Mouse (Mus musculus): ENCODE measurements around the gene Chrna3. TPM values are rescaled to one million over a fixed set of nuclear protein-coding genes. Genes with fewer than 3 reads are reported as not detected.

Chrna3 gene
- total RNA-seq, 2 experiments from 2014 or later, result not detected

GRCm38 (mm10) chr9:55009692-55010091 lies 16.7 kb downstream of the Chrna3 start:
- intact Hi-C loops (cut with DNase I), result no loop called here
- DNase-seq (ENCODE audit: low spot score), result no peak

DNA sequence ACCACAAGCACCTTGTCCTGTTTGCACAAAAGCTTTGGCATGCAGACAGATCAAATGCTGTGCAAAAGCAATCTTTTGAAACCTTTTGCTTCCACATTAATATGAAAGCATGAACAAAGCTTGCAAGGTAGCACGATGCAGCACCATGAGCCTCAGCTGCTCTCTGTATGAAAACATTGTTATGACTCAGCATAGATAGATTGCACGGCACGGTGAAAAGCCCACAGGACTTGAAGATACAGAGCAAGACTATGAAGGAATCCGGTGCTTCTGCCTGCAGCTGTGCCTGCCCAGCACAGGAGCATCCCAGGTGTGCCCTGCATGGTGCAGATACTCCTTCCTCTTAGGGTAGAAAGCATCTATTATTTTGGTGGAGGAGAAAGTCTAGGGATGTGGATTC lies 22.8 kb downstream of the Chrna3 start:
- intact Hi-C loops (cut with DNase I), result no loop called here
- no peak for DNase-seq (ENCODE audit: low spot score)

DNA sequence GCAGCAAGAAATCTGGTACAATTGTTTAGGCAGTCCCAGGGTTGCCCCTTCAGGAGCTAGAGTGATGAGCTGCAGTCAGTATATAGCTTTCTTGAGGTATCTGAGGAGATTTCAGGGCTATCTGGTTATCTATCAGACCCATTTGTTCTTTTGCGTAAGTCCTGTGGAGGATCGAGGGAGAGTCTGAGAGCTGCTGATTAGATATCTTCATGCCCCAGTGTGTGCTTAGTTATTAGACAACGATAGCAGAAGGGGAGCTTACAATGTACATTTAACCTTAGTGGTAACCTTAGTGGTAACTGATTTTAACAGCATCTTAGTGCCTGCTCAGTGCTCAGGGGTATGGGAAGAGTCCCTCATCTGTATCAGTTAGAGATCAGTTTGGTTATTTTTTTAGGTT lies 30.7 kb downstream of the Chrna3 start:
- no peak for DNase-seq (ENCODE audit: low spot score)
- intact Hi-C loops (cut with DNase I), result no loop called here

GRCm38 (mm10) chr9:54994381-54994780 lies 32.0 kb downstream of the Chrna3 start:
- intact Hi-C loops (cut with DNase I), result no loop called here
- DNase-seq (ENCODE audit: low spot score), result no peak

DNA sequence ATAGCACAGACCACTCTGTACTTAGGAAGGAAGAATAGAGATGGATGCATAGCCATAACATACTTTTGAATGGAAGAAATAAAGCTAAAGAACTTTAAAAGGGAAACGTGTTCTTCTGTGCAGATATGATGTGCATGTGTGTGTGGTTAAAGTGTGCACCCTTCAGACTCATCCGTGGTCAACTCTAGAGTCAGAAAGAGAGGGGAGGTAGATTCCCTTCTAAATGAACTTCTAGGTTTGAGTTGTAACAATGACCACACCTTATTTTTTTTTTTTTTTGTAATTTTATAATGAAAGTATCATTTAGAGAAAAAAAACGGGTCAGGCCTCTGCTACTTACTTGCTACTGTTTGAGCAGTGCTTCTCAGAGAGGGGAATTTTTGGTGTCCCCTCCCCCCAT lies 36.0 kb downstream of the Chrna3 start:
- no peak for DNase-seq (ENCODE audit: low spot score)
- intact Hi-C loops (cut with DNase I), result no loop called here

DNA sequence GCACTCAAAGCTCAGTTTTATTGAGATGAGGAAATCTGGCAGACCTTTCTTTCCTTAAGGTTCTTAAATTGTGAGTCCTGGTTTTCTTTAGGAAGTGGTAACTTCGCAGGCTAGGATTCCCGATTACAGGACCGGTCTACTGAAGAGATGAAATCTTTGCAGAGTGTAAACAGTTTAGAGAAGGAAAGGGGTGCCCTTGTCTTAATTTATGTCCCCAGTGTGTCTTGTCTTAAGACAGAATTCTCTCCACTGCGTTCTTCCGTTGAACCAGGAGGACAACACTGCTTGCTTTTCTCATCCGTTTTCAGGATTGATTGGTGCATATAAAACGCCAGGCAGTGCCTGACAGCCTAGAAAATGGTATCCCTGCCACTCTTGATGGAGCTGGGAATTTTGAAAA lies 44.0 kb downstream of the Chrna3 start:
- intact Hi-C loops (cut with DNase I), result no loop called here
- no peak for DNase-seq (ENCODE audit: low spot score)

DNA sequence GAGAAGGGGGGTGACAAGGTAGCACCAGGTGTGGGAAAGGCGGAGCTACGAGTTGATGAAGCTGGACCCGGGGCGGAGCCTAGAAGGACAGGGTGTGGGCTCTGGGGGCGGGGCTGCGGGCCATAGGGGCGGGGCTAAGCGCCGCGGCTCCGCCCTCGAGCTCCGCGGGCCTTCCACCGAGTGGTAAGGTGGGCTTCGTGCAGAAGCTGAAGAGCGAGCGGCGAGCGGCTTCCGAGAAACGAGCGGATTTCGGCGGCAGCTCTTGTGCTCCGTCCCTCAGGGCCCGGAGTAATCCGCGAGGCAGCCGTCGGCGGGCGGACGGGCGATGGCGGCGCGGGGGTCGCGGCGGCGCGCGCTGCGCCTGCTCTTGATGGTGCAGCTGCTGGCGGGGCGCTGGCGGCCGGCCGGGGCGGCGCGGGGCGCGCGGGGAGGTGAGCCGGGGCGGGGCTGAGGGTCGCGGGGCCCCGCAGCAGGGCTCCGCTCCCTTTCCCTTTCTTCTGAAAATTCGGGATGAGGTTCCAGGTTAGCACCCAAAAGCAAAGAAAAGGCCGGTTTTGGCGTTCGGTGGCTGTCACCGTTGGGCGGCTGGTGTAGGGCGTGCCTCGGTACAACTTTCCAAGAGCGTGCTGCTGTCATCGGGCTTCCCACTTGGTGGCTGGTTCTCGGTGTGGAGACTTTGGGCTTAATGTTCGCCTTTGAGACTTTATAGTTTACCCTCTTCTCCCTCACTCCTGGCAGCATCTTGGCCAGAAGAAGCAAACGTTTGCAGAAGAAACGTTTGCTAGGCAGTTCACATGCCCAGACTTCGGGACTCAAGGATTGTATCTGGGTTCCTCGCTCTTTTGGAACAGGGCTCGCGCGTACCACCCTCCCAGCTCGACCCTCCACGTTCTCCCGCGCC lies 44.8 kb downstream of the Chrna3 start:
- no peak for DNase-seq (ENCODE audit: low spot score)
- intact Hi-C loops (cut with DNase I), result no loop called here

- intact Hi-C loops (cut with DNase I), result no loop called here
- no peak for DNase-seq (ENCODE audit: low spot score)
Observed at GRCm38 (mm10) chr9:54980674-54981073, 45.7 kb downstream of the Chrna3 start, which contains the start of gene Chrna5. TSS of gene Chrna5 (plus strand) at chr9:54980880.

DNA sequence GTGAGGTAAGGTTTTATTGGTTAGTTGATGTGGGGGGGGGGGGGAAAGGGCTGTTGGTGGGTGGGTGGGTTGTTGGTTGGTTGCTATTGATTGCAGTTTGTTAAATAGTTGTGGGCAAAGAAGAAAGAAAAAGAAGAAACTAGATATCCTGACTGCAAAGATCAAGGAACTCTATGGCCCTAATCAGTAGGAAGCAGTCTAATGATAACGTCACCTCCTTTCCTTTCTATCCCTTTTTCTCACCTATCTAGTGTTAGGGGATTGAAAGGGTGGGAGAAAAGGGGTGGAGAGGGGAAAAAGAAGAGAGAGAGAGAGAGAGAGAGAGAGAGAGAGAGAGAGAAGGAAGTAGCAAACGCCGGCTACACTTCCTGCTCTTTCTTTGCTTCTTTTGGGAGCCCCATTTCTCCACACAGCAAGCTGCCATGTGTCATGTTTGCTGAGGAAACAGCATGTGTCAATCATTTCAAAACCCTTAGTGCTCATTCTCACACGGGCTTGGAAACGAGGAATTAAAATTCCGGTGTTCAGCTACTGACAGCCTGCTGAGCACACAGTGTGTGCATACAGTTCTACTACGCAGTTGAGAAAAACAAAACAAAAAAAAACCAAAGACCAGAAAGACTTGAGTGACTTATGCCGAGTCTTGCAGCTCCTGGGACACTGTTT lies 56.3 kb downstream of the Chrna3 start:
- no peak for DNase-seq (ENCODE audit: low spot score)
- intact Hi-C loops (cut with DNase I), result no loop called here

GRCm38 (mm10) chr9:54963669-54964068 lies 62.7 kb downstream of the Chrna3 start:
- no peak for DNase-seq (ENCODE audit: low spot score)
- intact Hi-C loops (cut with DNase I), result no loop called here

GRCm38 (mm10) chr9:54961059-54961458 lies 65.3 kb downstream of the Chrna3 start:
- intact Hi-C loops (cut with DNase I), result no loop called here
- DNase-seq (ENCODE audit: low spot score), result no peak

Other genes with a start within 250 kb of the Chrna3 start
- gene Ireb2, start 162.8 kb downstream of the Chrna3 start, total RNA-seq (2021), result 10 to 100 TPM; 30.2 to 33.1 TPM
- 1 to 10 TPM; 1.0 to 1.3 TPM for gene Hykk, start 109.3 kb downstream of the Chrna3 start, total RNA-seq (2021)
- 100 to 1,000 TPM; 127 TPM for gene Psma4, start 75.8 kb downstream of the Chrna3 start, total RNA-seq (2021)
- gene AY074887, start 75.6 kb downstream of the Chrna3 start, total RNA-seq (2021), result not detected
- not detected for gene Chrna5, start 45.7 kb downstream of the Chrna3 start, total RNA-seq (2021)
- gene Chrnb4, start 22.2 kb upstream of the Chrna3 start, total RNA-seq (2021), result not detected
- gene Ube2q2, start 122.3 kb upstream of the Chrna3 start, total RNA-seq (2021), result 10 to 100 TPM; 24.5 to 27.6 TPM
- 10 to 100 TPM; 32.7 to 35.8 TPM for gene Fbxo22, start 182.4 kb upstream of the Chrna3 start, total RNA-seq (2021)